Mouse (Mus musculus): ENCODE measurements around the gene Myo5a. TPM values are rescaled to one million over a fixed set of nuclear protein-coding genes. Genes with fewer than 3 reads are reported as not detected.

The Myo5a gene
- polyA plus RNA-seq, 1 experiment from 2014 or later: 20.6 TPM

- H3K4me2 ChIP-seq: no peak overlapping the region
- no peaks in the 10 kb centered on the region for H3K27me3 ChIP-seq (ENCODE audit: insufficient read depth, low read length)
- no peak overlapping the region for H3K9ac ChIP-seq
- DNase-seq (no peak), ATAC-seq (ENCODE audit: insufficient read depth) (no peak)
- H3K36me3 ChIP-seq (ENCODE audit: insufficient read depth): 0 out of 2 replicates have a peak, but pooled peaks cover 4% of the 10 kb centered on the region
- no peaks in the 10 kb centered on the region for H3K9me3 ChIP-seq (ENCODE audit: low read depth, low read length)
- H3K4me1 ChIP-seq (ENCODE audit: insufficient read depth): no peaks in the 10 kb centered on the region
- TF ChIP-seq CTCF (IDR thresholded peaks at IDR 0.05; ENCODE audit: low read depth): no peak
- WGBS: 65% methylated on average over 2 of the region's 2 CpGs
- H3K4me3 ChIP-seq (ENCODE audit: low read depth, low read length): no peak overlapping the region
- H3K27ac ChIP-seq (ENCODE audit: low read depth): no peak overlapping the region
Measured at GRCm38 (mm10) chr9:75130553-75130952, 59.7 kb downstream of the Myo5a start.

- no peaks in the 10 kb centered on the region for H3K9me3 ChIP-seq (ENCODE audit: low read depth, low read length)
- no peak for ATAC-seq (ENCODE audit: insufficient read depth)
- 64% methylated on average over 5 of the region's 5 CpGs for WGBS
Measured at GRCm38 (mm10) chr9:75146911-75147310, 76.1 kb downstream of the Myo5a start.

GRCm38 (mm10) chr9:75160525-75160924, 89.7 kb downstream of the Myo5a start:
- ATAC-seq (ENCODE audit: insufficient read depth): no peak

More at GRCm38 (mm10) chr9:75146911-75147310, 76.1 kb downstream of the Myo5a start:
- no peak overlapping the region for H3K9ac ChIP-seq
- no peak for DNase-seq
- H3K27me3 ChIP-seq (ENCODE audit: insufficient read depth, low read length): no peaks in the 10 kb centered on the region
- TF ChIP-seq CTCF (IDR thresholded peaks at IDR 0.05; ENCODE audit: low read depth): no peak
- H3K36me3 ChIP-seq (ENCODE audit: insufficient read depth): 0 out of 2 replicates have a peak, but pooled peaks cover 3% of the 10 kb centered on the region
- no peak overlapping the region for H3K4me3 ChIP-seq (ENCODE audit: low read depth, low read length)
- no peaks in the 10 kb centered on the region for H3K4me1 ChIP-seq (ENCODE audit: insufficient read depth)
- no peak overlapping the region for H3K4me2 ChIP-seq
- H3K27ac ChIP-seq (ENCODE audit: low read depth): no peak overlapping the region

GRCm38 (mm10) chr9:75163650-75164049, 92.8 kb downstream of the Myo5a start:
- Histone ChIP-seq H3K4me2 (no peak overlapping the region), H3K9ac (no peak overlapping the region), H3K9me3 (ENCODE audit: low read depth, low read length) (no peaks in the 10 kb centered on the region), H3K4me1 (ENCODE audit: insufficient read depth) (no peaks in the 10 kb centered on the region), H3K4me3 (ENCODE audit: low read depth, low read length) (no peak overlapping the region), H3K36me3 (ENCODE audit: insufficient read depth) (peaks cover 20% of the 10 kb centered on the region; the same call in 1 of the 2 replicates), H3K27ac (ENCODE audit: low read depth) (no peak overlapping the region), H3K27me3 (ENCODE audit: insufficient read depth, low read length) (no peaks in the 10 kb centered on the region)
- ATAC-seq (ENCODE audit: insufficient read depth) (no peak), DNase-seq (no peak)
- no peak for TF ChIP-seq CTCF (IDR thresholded peaks at IDR 0.05; ENCODE audit: low read depth)

More at GRCm38 (mm10) chr9:75160525-75160924, 89.7 kb downstream of the Myo5a start:
- Histone ChIP-seq H3K4me1 (ENCODE audit: insufficient read depth) (no peaks in the 10 kb centered on the region), H3K9me3 (ENCODE audit: low read depth, low read length) (no peaks in the 10 kb centered on the region), H3K36me3 (ENCODE audit: insufficient read depth) (peaks cover 20% of the 10 kb centered on the region; the same call in 1 of the 2 replicates), H3K27ac (ENCODE audit: low read depth) (no peak overlapping the region), H3K9ac (no peak overlapping the region), H3K4me2 (no peak overlapping the region), H3K4me3 (ENCODE audit: low read depth, low read length) (no peak overlapping the region), H3K27me3 (ENCODE audit: insufficient read depth, low read length) (no peaks in the 10 kb centered on the region)
- no peak for TF ChIP-seq CTCF (IDR thresholded peaks at IDR 0.05; ENCODE audit: low read depth)
- DNase-seq: no peak
- WGBS: 84% methylated on average over 6 of the region's 6 CpGs

- no peak for TF ChIP-seq CTCF (IDR thresholded peaks at IDR 0.05; ENCODE audit: low read depth)
- no peaks in the 10 kb centered on the region for H3K27me3 ChIP-seq (ENCODE audit: insufficient read depth, low read length)
- no peak for ATAC-seq (ENCODE audit: insufficient read depth)
- H3K4me2 ChIP-seq: no peak overlapping the region
- DNase-seq: no peak
- H3K27ac ChIP-seq (ENCODE audit: low read depth): no peak overlapping the region
- H3K4me3 ChIP-seq (ENCODE audit: low read depth, low read length): no peak overlapping the region
- WGBS: 92% methylated on average over 3 of the region's 3 CpGs
- H3K4me1 ChIP-seq (ENCODE audit: insufficient read depth): no peaks in the 10 kb centered on the region
- H3K36me3 ChIP-seq (ENCODE audit: insufficient read depth): peaks cover 45% of the 10 kb centered on the region
- no peaks in the 10 kb centered on the region for H3K9me3 ChIP-seq (ENCODE audit: low read depth, low read length)
- no peak overlapping the region for H3K9ac ChIP-seq
Measured at GRCm38 (mm10) chr9:75171721-75172120, 100.9 kb downstream of the Myo5a start.

GRCm38 (mm10) chr9:75187646-75188260, 116.9 kb downstream of the Myo5a start:
- Histone ChIP-seq H3K4me3 (ENCODE audit: low read depth, low read length) (no peak overlapping the region), H3K27me3 (ENCODE audit: insufficient read depth, low read length) (no peaks in the 10 kb centered on the region), H3K9me3 (ENCODE audit: low read depth, low read length) (no peaks in the 10 kb centered on the region), H3K9ac (no peak overlapping the region), H3K27ac (ENCODE audit: low read depth) (no peak overlapping the region), H3K36me3 (ENCODE audit: insufficient read depth) (peaks cover 39% of the 10 kb centered on the region), H3K4me1 (ENCODE audit: insufficient read depth) (no peaks in the 10 kb centered on the region), H3K4me2 (no peak overlapping the region)
- ATAC-seq (ENCODE audit: insufficient read depth) (no peak), DNase-seq (no peak)
- no peak for TF ChIP-seq CTCF (IDR thresholded peaks at IDR 0.05; ENCODE audit: low read depth)
- 69% methylated on average over 3 of the region's 3 CpGs for WGBS

- Histone ChIP-seq H3K4me1 (ENCODE audit: insufficient read depth) (no peaks in the 10 kb centered on the region), H3K9me3 (ENCODE audit: low read depth, low read length) (no peaks in the 10 kb centered on the region), H3K9ac (no peak overlapping the region), H3K4me3 (ENCODE audit: low read depth, low read length) (no peak overlapping the region), H3K4me2 (no peak overlapping the region), H3K36me3 (ENCODE audit: insufficient read depth) (peaks cover 22% of the 10 kb centered on the region), H3K27ac (ENCODE audit: low read depth) (no peak overlapping the region), H3K27me3 (ENCODE audit: insufficient read depth, low read length) (no peaks in the 10 kb centered on the region)
- WGBS: 59% methylated on average over 4 of the region's 4 CpGs
- no peak for ATAC-seq (ENCODE audit: insufficient read depth)
- no peak for DNase-seq
- no peak for TF ChIP-seq CTCF (IDR thresholded peaks at IDR 0.05; ENCODE audit: low read depth)
Measured at GRCm38 (mm10) chr9:75193858-75194257, 123.0 kb downstream of the Myo5a start.

Data from lung, embryonic 14.5 days (tissue).